In genomic region chr6:54593766-54594468, GRCm38 (mm10) we compare ENCODE assay signal across 8 mouse cellular contexts. TPM values are rescaled to one million over a fixed set of nuclear protein-coding genes. Genes with fewer than 3 reads are reported as not detected.
DNase-seq lines count a peak whose midpoint lies in the region; ATAC-seq lines count a peak whose summit lies in the region.

No protein-coding gene starts in this region.

- peak overlapping the region; percentile 85 for H3K4me3 ChIP-seq in embryonic facial prominence, embryonic 14.5 days (ENCODE audit: low read depth, low read length)
- peak overlapping the region; percentile 57; the same call in 1 of the 2 replicates for H3K4me3 ChIP-seq in kidney, embryonic 14.5 days (ENCODE audit: low read length)
- peak overlapping the region; percentile 54 for H3K4me3 ChIP-seq in midbrain, embryonic 16.5 days (ENCODE audit: low read depth, low read length)

- no peaks in the 10 kb centered on the region for H3K9me3 ChIP-seq in embryonic facial prominence, embryonic 14.5 days (ENCODE audit: control insufficient read depth, low read length)
- no peaks in the 10 kb centered on the region for H3K9me3 ChIP-seq in kidney, embryonic 14.5 days (ENCODE audit: control insufficient read depth, low read length)
- H3K9me3 ChIP-seq in midbrain, embryonic 16.5 days (replicated peaks; ENCODE audit: control insufficient read depth, low read length, poor library complexity, severe bottlenecking), result no peaks in the 10 kb centered on the region

- ATAC-seq in embryonic facial prominence, embryonic 14.5 days (ENCODE audit: low read depth), result no peak
- no peak for ATAC-seq in kidney, embryonic 14.5 days (ENCODE audit: low FRiP score, low TSS enrichment)
- ATAC-seq in midbrain, embryonic 16.5 days, result no peak
- no peak for ATAC-seq in megakaryocyte progenitor cell, adult 5-6 weeks (replicated peaks; ENCODE audit: poor library complexity)

- H3K9ac ChIP-seq in embryonic facial prominence, embryonic 14.5 days (ENCODE audit: low read depth, low read length), result peak overlapping the region; percentile 71; the same call in 1 of the 2 replicates
- H3K9ac ChIP-seq in kidney, embryonic 14.5 days (ENCODE audit: low read depth, low read length), result no peak overlapping the region
- H3K9ac ChIP-seq in midbrain, embryonic 16.5 days (ENCODE audit: low read depth, low read length), result no peak overlapping the region

- H3K36me3 ChIP-seq in embryonic facial prominence, embryonic 14.5 days (ENCODE audit: control insufficient read depth, insufficient read depth, low read length), result no peaks in the 10 kb centered on the region
- no peaks in the 10 kb centered on the region for H3K36me3 ChIP-seq in kidney, embryonic 14.5 days (ENCODE audit: control insufficient read depth, insufficient read depth, low read length)
- no peaks in the 10 kb centered on the region for H3K36me3 ChIP-seq in midbrain, embryonic 16.5 days (ENCODE audit: control insufficient read depth, insufficient read depth, low read length)

- peak; percentile 36 for DNase-seq in kidney, adult 11 months
- no peak for DNase-seq in kidney, postnatal 4 days
- no peak for DNase-seq in embryonic facial prominence, embryonic 14.5 days (ENCODE audit: low spot score)
- no peak for DNase-seq in cerebellum, postnatal 4 days (ENCODE audit: low spot score in 2 of 2)
- no peak for DNase-seq in retina, embryonic 14.5 days (ENCODE audit: low spot score)

- H3K4me2 ChIP-seq in embryonic facial prominence, embryonic 14.5 days (ENCODE audit: low read depth, low read length), result peak overlapping the region; percentile 76
- peak overlapping the region; percentile 62 for H3K4me2 ChIP-seq in kidney, embryonic 14.5 days (replicated peaks; ENCODE audit: low read depth, low read length)
- H3K4me2 ChIP-seq in midbrain, embryonic 16.5 days (ENCODE audit: low read length), result peak overlapping the region; percentile 79

- peaks cover 21% of the 10 kb centered on the region for H3K4me1 ChIP-seq in embryonic facial prominence, embryonic 14.5 days (ENCODE audit: control insufficient read depth, insufficient read depth, low read length)
- peaks cover 15% of the 10 kb centered on the region; the same call in 1 of the 2 replicates for H3K4me1 ChIP-seq in kidney, embryonic 14.5 days (ENCODE audit: control insufficient read depth, insufficient read depth, low read length)
- H3K4me1 ChIP-seq in midbrain, embryonic 16.5 days (ENCODE audit: control insufficient read depth, insufficient read depth, low read length), result peaks cover 26% of the 10 kb centered on the region

- 44% methylated on average over 8 of the region's 8 CpGs for WGBS in embryonic facial prominence, embryonic 14.5 days
- 53% methylated on average over 8 of the region's 8 CpGs for WGBS in kidney, embryonic 14.5 days
- 61% methylated on average over 8 of the region's 8 CpGs for WGBS in midbrain, embryonic 16.5 days

- H3K27ac ChIP-seq in embryonic facial prominence, embryonic 14.5 days (replicated peaks; ENCODE audit: low read depth, low read length), result no peak overlapping the region
- no peak overlapping the region for H3K27ac ChIP-seq in kidney, embryonic 14.5 days (ENCODE audit: low read depth, low read length)
- no peak overlapping the region for H3K27ac ChIP-seq in midbrain, embryonic 16.5 days (ENCODE audit: low read length)

- no peaks in the 10 kb centered on the region for H3K27me3 ChIP-seq in embryonic facial prominence, embryonic 14.5 days (replicated peaks; ENCODE audit: control insufficient read depth, insufficient read depth, low read length)
- no peaks in the 10 kb centered on the region for H3K27me3 ChIP-seq in kidney, embryonic 14.5 days (ENCODE audit: control insufficient read depth, insufficient read depth, low read length)
- H3K27me3 ChIP-seq in midbrain, embryonic 16.5 days (ENCODE audit: control insufficient read depth, insufficient read depth, low read depth, low read length), result no peaks in the 10 kb centered on the region

RNA-seq across cellular contexts. Expression of gene Plekha8, which starts 1.0 kb away (rescaled TPM):
- polyA plus RNA-seq in embryonic facial prominence, embryonic 14.5 days (2014; fragmentation: Nextera tagmentation; extraction: Ambion mirVana), result 10.1 and 11.1 TPM in 2 replicates
- 7.8 and 14.6 TPM in 2 replicates for polyA plus RNA-seq in kidney, embryonic 14.5 days (2014; fragmentation: Nextera tagmentation; extraction: Ambion mirVana)
- polyA plus RNA-seq in midbrain, embryonic 16.5 days (2015; fragmentation: Nextera tagmentation; extraction: Ambion mirVana), result 8.3 and 9.5 TPM in 2 replicates
- total RNA-seq in megakaryocyte progenitor cell, adult 5-6 weeks (2015), result 1.9 and 2.5 TPM in 2 replicates
- 1.5 and 2.2 TPM in 2 replicates for total RNA-seq in megakaryocyte progenitor cell, adult 5-6 weeks (2017)

RNA-seq across cellular contexts. Expression of gene Fkbp14, which starts 3.2 kb away (rescaled TPM):
- 74.6 and 81.1 TPM in 2 replicates for polyA plus RNA-seq in embryonic facial prominence, embryonic 14.5 days (2014; fragmentation: Nextera tagmentation; extraction: Ambion mirVana)
- polyA plus RNA-seq in kidney, embryonic 14.5 days (2014; fragmentation: Nextera tagmentation; extraction: Ambion mirVana), result 18.4 and 25.8 TPM in 2 replicates
- 7.1 and 8.1 TPM in 2 replicates for polyA plus RNA-seq in midbrain, embryonic 16.5 days (2015; fragmentation: Nextera tagmentation; extraction: Ambion mirVana)
- total RNA-seq in megakaryocyte progenitor cell, adult 5-6 weeks (2015), result 0.54 TPM in 1 of 2 replicates, not detected in the other
- total RNA-seq in megakaryocyte progenitor cell, adult 5-6 weeks (2017), result 0.29 TPM in 1 of 2 replicates, not detected in the other

RNA-seq across cellular contexts. Expression of gene Scrn1, which starts 27.6 kb away (rescaled TPM):
- polyA plus RNA-seq in embryonic facial prominence, embryonic 14.5 days (2014; fragmentation: Nextera tagmentation; extraction: Ambion mirVana), result 12.8 and 13.8 TPM in 2 replicates
- polyA plus RNA-seq in kidney, embryonic 14.5 days (2014; fragmentation: Nextera tagmentation; extraction: Ambion mirVana), result 5.2 and 6.3 TPM in 2 replicates
- 125 and 130 TPM in 2 replicates for polyA plus RNA-seq in midbrain, embryonic 16.5 days (2015; fragmentation: Nextera tagmentation; extraction: Ambion mirVana)
- total RNA-seq in megakaryocyte progenitor cell, adult 5-6 weeks (2015), result 0.05 TPM in 1 of 2 replicates, not detected in the other
- 0.95 TPM in 1 of 2 replicates, not detected in the other for total RNA-seq in megakaryocyte progenitor cell, adult 5-6 weeks (2017)
